Mouse (Mus musculus): ENCODE results near the gene Zswim4. TPM values are rescaled to one million over a fixed set of nuclear protein-coding genes. Genes with fewer than 3 reads are reported as not detected.
A peak's percentile ranks its signal among the peaks of the same experiment; 100 is the strongest.

The Zswim4 gene
- polyA plus RNA-seq, 1 experiment from 2014 or later = 22.6 TPM

DNA sequence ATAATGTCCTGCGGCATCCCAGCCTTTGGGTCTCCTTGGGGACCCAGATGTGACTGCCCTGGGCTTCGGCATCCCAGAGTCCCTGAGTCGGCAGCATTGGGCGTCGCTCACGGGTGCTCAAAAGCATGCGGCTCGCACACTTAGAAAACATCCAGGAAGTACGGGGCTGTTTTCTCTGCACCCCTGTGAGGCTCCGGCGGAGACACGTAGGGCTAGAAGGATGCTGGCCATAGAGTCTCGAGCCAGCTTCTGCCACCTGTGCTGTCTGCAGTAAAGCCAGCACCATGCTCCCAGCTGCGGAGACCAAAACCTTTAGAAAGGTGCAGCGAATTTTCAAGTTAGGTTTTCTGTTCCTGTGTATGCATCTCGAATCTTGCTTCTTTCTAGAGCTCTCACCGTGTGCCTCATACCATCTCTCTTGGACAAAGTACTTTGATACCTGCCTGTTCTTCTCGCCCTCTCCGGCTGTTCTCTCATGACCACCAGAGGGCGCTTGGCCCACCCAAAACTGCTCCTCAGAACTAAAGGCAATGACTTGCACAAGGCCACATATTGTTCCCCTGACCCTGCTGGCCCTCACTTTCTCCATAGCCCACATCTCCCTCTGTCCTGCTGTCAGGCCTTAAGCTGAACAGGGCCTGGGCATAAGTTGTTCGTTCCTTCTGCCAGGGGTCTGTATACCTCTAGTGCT is 49.6 kb downstream of the Zswim4 start:
- H3K4me1 ChIP-seq = peaks cover 43% of the 10 kb centered on the region
- WGBS = 3% methylated on average over 21 of the region's 21 CpGs
- ATAC-seq (ENCODE audit: insufficient number of reproducible peaks, insufficient read depth, low FRiP score, low TSS enrichment, low read depth) = no peak
- no peaks in the 10 kb centered on the region; the same call in 1 of the 2 replicates for H3K27me3 ChIP-seq
- peak overlapping the region; percentile 66 for H3K27ac ChIP-seq
- peak overlapping the region; percentile 63 for H3K9ac ChIP-seq
- no peaks in the 10 kb centered on the region for H3K9me3 ChIP-seq
- H3K36me3 ChIP-seq = no peaks in the 10 kb centered on the region
- peak overlapping the region; percentile 38 for H3K4me3 ChIP-seq
- H3K4me2 ChIP-seq = peak overlapping the region; percentile 78

DNA sequence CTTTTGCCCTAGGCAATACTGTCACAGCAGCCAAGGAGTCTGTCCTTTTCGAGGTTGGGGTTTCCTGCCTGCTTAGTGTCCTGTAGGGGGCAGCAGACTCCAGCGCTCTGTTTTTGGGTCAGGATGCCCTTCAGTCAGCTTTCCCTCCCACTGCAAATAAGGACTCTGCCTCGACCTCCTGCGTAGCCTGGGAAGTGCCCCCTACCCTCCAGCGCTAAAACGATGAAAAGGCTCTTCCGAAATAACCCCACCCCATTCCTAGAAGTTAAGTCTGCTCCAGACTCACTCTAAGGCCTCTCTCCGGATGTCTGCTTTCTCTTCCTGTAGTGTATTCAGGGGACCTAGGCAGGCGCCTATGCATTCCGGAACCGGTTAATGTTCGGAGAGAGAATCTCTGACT is 50.3 kb downstream of the Zswim4 start:
- no peaks in the 10 kb centered on the region for H3K36me3 ChIP-seq
- peak overlapping the region; percentile 66 for H3K27ac ChIP-seq
- peaks cover 43% of the 10 kb centered on the region for H3K4me1 ChIP-seq
- under 1% methylated on average over 12 of the region's 12 CpGs for WGBS
- H3K9ac ChIP-seq = peak overlapping the region; percentile 63
- no peaks in the 10 kb centered on the region; the same call in 1 of the 2 replicates for H3K27me3 ChIP-seq
- peak overlapping the region; percentile 38 for H3K4me3 ChIP-seq
- no peak for ATAC-seq (ENCODE audit: insufficient number of reproducible peaks, insufficient read depth, low FRiP score, low TSS enrichment, low read depth)
- H3K9me3 ChIP-seq = no peaks in the 10 kb centered on the region
- H3K4me2 ChIP-seq = peak overlapping the region; percentile 78

DNA sequence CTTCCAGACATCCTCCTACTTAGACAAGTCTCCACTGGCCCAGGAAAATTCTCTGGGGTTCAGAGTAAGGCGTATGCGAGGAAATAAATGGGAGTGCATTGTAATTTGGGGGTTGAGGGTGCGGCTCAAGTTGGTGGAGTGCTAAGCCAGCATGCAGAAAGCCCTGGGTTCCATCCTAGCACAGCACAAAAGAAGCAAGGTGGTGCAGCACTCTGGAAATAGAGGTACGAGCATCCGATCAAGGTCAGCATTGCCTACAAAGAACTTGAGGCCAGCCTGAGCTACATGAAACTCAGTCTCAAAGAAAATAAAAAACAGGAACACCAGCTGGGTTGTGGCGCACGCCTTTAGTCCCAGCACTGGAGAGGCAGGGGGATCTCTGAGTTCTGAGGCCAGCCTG is 51.7 kb downstream of the Zswim4 start, which contains the start of gene Nanos3:
Nanos3 (minus strand) TSS at position 101 of the 400 bp plus-strand sequence.
- Histone ChIP-seq H3K27ac (peak within 1 kb of the TSS; percentile 95), H3K36me3 (no peaks in the 10 kb centered on the region), H3K4me1 (peaks cover 57% of the 10 kb centered on the region)

DNA sequence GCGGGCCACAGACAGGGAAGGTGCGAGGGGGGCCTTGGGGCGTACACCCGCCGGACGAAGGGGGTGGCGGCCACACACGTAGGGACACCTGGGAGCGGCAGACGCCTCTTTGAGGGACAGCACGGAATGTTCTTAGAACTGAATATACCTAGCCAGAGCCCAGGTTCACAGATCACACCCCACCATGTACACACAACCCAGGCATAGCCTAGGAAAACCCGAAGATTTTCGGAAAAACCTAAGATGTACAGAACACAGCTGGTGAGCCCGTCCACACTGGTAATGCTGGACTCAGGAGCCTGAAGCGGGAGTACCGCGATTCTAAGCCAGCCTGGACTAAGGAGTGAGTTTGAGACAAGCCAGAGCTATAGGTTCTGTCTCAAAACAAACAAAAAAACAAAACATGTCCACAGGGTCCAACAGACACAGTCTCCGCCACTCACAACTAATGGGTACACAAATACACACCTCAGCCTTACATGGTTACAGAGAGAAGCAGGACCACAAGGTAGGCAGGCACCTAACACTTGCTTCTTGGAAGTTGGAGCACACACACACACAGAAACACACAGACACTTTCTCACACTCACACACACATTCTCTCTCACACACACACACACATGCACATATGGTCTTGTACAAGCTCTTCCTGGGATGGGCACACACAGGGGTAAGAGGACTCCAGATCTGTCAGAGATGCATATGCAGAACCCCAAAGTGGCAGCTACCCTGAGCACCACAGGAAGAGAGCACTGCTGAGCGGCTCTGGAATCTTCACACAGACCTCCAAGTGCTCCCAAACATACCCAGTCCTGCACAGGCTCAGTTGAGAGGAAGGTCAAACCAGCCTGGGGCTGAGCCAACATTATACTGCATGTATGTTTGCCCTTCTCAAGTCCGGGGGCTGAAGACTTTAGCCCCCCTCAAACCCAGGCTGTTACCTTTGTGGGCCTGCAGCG is 52.5 kb downstream of the Zswim4 start:
- H3K4me1 ChIP-seq = peaks cover 59% of the 10 kb centered on the region
- H3K4me3 ChIP-seq = peak overlapping the region; percentile 77
- no peaks in the 10 kb centered on the region; the same call in 1 of the 2 replicates for H3K27me3 ChIP-seq
- H3K9me3 ChIP-seq = no peaks in the 10 kb centered on the region
- 13% methylated on average over 21 of the region's 21 CpGs for whole genome bisulfite sequencing
- H3K4me2 ChIP-seq = peak overlapping the region; percentile 81
- H3K9ac ChIP-seq = peak overlapping the region; percentile 98
- no peaks in the 10 kb centered on the region for H3K36me3 ChIP-seq
- ATAC-seq (ENCODE audit: insufficient number of reproducible peaks, insufficient read depth, low FRiP score, low TSS enrichment, low read depth) = no peak
- H3K27ac ChIP-seq = peak overlapping the region; percentile 95

More for the DNA sequence above, 51.7 kb downstream of the Zswim4 start, which contains the start of gene Nanos3:
- peak within 1 kb of the TSS; percentile 77 for H3K4me3 ChIP-seq
- no peaks in the 10 kb centered on the region; the same call in 1 of the 2 replicates for H3K27me3 ChIP-seq
- H3K9me3 ChIP-seq = no peaks in the 10 kb centered on the region
- 90% methylated on average over 7 of the region's 7 CpGs for WGBS
- peak within 1 kb of the TSS; percentile 98 for H3K9ac ChIP-seq
- ATAC-seq (ENCODE audit: insufficient number of reproducible peaks, insufficient read depth, low FRiP score, low TSS enrichment, low read depth) = no peak
- H3K4me2 ChIP-seq = peak within 1 kb of the TSS; percentile 81

DNA sequence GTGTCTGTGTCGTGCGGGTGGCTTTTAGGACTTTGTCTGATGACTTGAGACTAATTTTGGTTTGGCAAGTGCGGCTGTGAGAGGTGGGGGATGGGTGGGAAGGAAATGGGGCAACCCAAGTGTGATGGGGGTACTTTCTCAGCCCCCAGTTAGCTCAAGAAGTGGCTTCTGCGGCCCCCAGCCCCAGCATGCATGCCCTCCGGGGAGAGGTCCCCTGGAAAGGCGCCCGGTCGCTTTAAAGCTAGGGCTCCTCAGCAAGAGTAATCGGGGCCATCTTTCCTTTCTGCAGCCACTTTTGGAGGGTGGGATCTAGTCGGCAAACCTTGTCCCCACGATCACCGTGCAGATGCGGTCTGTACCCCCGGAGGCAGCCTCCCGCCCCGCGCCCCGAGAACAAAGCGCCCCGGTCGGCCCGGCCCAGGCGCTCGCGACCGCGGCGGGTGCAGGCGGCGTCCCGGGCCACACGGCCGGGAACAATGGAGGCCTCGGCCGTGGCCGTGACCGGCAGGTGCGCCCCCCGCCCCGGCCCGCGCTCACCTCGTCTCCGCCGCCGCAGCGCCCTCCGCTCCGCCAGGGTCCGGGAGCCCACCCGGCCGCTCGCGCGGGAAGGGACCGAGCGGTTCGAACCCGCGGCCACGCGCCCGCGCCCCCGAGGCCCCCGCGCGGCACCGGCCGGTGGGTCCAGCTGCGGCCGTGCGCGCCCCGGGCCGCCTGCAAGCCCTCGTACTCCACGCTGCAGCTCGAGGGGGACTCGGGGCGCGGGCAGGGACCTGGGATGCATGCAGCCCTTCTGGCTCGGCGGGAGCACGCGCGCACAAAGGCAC is 53.4 kb downstream of the Zswim4 start:
- Histone ChIP-seq H3K9me3 (no peaks in the 10 kb centered on the region), H3K4me1 (peaks cover 68% of the 10 kb centered on the region), H3K4me2 (peak overlapping the region; percentile 81), H3K27ac (peak overlapping the region; percentile 95), H3K27me3 (no peaks in the 10 kb centered on the region; the same call in 1 of the 2 replicates), H3K36me3 (peaks cover 4% of the 10 kb centered on the region), H3K4me3 (peak overlapping the region; percentile 77), H3K9ac (peak overlapping the region; percentile 98)
- WGBS = 1% methylated on average over 85 of the region's 87 CpGs
- ATAC-seq (ENCODE audit: insufficient number of reproducible peaks, insufficient read depth, low FRiP score, low TSS enrichment, low read depth) = 0 out of 2 replicates have a peak, but pooled peaks have one; percentile 38

DNA sequence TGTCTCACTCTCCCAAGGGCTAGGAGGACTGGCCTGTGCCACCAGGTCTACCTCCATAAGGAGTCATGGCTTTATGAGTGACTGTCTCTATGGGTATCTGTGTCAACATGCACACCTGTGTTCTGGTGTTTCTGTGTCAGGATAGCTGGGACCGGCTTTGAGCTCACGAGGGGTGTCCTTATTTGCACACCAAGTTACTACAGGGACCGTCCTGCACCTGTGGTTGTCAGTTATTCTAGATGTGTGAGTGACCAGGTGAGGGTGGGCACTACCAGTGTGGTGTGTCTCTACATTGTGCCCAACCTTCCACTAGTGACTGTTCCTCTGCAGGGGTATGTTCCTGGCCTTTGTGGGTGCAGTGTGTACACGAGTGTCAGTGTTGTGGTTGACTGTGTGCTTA is 54.0 kb downstream of the Zswim4 start:
- no peaks in the 10 kb centered on the region for H3K9me3 ChIP-seq
- H3K9ac ChIP-seq = peak overlapping the region; percentile 98
- WGBS = 43% methylated on average over 4 of the region's 4 CpGs
- ATAC-seq (ENCODE audit: insufficient number of reproducible peaks, insufficient read depth, low FRiP score, low TSS enrichment, low read depth) = no peak
- peak overlapping the region; percentile 81 for H3K4me2 ChIP-seq
- peak overlapping the region; percentile 95 for H3K27ac ChIP-seq
- H3K36me3 ChIP-seq = peaks cover 10% of the 10 kb centered on the region
- H3K27me3 ChIP-seq = no peaks in the 10 kb centered on the region; the same call in 1 of the 2 replicates
- peak overlapping the region; percentile 77 for H3K4me3 ChIP-seq
- H3K4me1 ChIP-seq = peaks cover 72% of the 10 kb centered on the region

DNA sequence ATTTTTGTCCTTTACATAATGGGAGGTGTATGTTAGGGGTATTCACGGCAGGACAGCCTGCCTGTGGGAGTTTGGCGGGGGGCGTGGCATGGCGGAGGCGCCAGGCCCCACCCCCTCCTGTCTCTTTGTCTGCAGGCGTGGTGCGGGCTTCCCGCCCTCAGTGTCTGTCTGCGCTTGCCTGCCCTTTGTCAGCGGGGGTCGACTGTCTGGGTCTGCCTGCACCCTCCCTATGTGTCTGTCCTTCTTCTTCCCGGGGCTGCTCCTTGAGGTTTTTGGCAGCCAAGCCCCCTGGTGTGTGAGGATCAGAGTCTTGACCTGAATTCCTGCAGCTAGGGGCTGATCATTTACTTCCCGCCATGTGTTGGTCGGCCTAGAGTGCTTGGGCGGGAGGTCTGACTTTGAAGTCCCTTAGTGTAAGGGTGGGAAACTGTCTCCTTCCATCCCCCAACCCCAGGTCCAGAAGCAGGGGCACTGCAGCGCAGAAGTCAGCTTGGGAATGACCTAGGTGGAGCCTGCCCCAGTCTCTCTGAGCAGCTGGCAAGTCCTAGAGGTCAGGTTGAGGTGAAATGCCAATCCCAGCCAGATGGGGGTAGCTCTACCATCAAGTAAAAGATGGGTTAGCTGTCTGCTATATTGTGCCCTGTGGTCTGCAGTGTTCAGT is 56.2 kb downstream of the Zswim4 start:
- Histone ChIP-seq H3K4me3 (peak overlapping the region; percentile 29), H3K9me3 (no peaks in the 10 kb centered on the region), H3K4me2 (peak overlapping the region; percentile 64), H3K4me1 (peaks cover 72% of the 10 kb centered on the region), H3K36me3 (peaks cover 23% of the 10 kb centered on the region), H3K27ac (peak overlapping the region; percentile 88), H3K27me3 (no peaks in the 10 kb centered on the region), H3K9ac (peak overlapping the region; percentile 69)
- 1% methylated on average over 16 of the region's 16 CpGs for WGBS
- ATAC-seq (ENCODE audit: insufficient number of reproducible peaks, insufficient read depth, low FRiP score, low TSS enrichment, low read depth) = peak; percentile 68

DNA sequence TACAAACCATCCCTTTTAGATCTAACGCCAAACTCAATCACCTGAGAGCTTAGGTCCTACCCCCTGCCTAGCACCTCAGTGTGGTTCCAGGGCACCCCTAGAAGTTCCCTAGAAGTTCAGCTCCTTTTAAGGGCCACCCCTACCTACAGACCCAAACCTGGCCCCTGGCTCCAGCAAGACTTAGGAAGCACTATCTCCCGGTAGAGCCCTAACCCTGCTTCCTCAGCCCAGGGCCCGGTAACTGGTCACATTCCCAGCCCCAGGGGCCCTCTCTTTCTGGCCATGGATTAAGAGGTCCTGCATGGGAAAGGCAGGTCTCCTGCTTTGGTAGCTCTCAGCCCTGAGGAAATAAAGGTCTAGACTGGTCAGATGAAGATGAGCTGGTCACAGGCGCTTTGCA is 56.9 kb downstream of the Zswim4 start:
- WGBS = 11% methylated on average over 4 of the region's 4 CpGs
- Histone ChIP-seq H3K9me3 (no peaks in the 10 kb centered on the region), H3K9ac (peak overlapping the region; percentile 69), H3K4me2 (peak overlapping the region; percentile 64), H3K27me3 (no peaks in the 10 kb centered on the region), H3K27ac (peak overlapping the region; percentile 88), H3K4me3 (peak overlapping the region; percentile 29), H3K4me1 (peaks cover 70% of the 10 kb centered on the region), H3K36me3 (peaks cover 29% of the 10 kb centered on the region)
- ATAC-seq (ENCODE audit: insufficient number of reproducible peaks, insufficient read depth, low FRiP score, low TSS enrichment, low read depth) = no peak

DNA sequence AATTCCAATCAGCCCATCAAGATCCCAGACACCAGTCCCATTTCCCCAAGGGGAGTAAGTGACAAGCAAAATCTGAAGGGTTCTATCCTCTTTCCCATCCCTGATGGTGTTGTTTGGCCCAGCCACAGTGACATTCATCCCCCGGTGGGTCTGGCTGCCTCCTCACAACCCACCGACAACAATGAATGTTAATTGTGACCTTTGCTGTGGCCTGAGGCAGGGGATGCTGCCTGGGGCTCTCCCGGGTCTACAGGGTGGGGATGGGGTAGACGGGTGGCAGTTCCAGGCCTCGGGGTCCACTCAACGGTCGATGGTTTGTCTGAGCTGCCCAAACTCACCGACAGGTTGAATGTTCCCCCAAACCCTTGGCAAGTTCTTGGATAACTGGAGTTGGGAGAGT is 58.3 kb downstream of the Zswim4 start:
- H3K27ac ChIP-seq = no peak overlapping the region
- no peak overlapping the region for H3K4me3 ChIP-seq
- no peaks in the 10 kb centered on the region for H3K9me3 ChIP-seq
- H3K4me2 ChIP-seq = no peak overlapping the region
- peaks cover 59% of the 10 kb centered on the region for H3K4me1 ChIP-seq
- no peaks in the 10 kb centered on the region for H3K27me3 ChIP-seq
- 72% methylated on average over 8 of the region's 8 CpGs for WGBS
- no peak overlapping the region for H3K9ac ChIP-seq
- peaks cover 43% of the 10 kb centered on the region for H3K36me3 ChIP-seq
- ATAC-seq (ENCODE audit: insufficient number of reproducible peaks, insufficient read depth, low FRiP score, low TSS enrichment, low read depth) = no peak

DNA sequence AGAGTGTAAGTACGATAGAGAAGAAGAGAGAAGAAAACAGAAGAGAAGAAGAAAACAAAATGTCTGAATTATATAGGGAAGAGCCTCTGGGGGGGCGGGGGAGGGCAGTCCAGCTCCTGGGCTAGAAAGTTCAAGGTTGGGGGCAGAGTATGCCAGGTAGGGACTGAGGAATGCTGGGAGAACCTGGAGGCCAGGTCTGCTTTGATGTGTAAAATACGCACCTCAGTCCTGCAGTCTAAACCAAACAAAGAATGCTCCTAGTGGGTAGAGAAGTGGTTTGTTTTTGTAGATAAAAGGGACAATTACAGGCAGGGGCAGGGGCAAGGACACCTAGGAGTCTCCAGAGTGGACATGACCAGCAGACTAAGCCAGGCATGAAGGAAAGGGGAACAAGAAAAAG is 59.5 kb downstream of the Zswim4 start:
- no peak overlapping the region for H3K27ac ChIP-seq
- H3K9me3 ChIP-seq = no peaks in the 10 kb centered on the region
- no peak overlapping the region for H3K4me3 ChIP-seq
- H3K4me1 ChIP-seq = peaks cover 51% of the 10 kb centered on the region
- 86% methylated on average over 3 of the region's 3 CpGs for WGBS
- H3K36me3 ChIP-seq = peaks cover 54% of the 10 kb centered on the region
- H3K9ac ChIP-seq = no peak overlapping the region
- no peak for ATAC-seq (ENCODE audit: insufficient number of reproducible peaks, insufficient read depth, low FRiP score, low TSS enrichment, low read depth)
- H3K27me3 ChIP-seq = no peaks in the 10 kb centered on the region
- H3K4me2 ChIP-seq = no peak overlapping the region
